Mouse (Mus musculus) MN1 (cell line): ENCODE data around the gene Gfm2.
A peak's percentile ranks its signal among the peaks of the same experiment; 100 is the strongest.
"Not testable (repeated sequence)": the region's sequence is repeated elsewhere in the genome, so short reads cannot be mapped to it uniquely, and the experiment has no call there.

Source experiments
- DNase-seq: peaks from one replicate; pipeline ENCODE4 v3.0.0-alpha.2; 2016; ENCODE audit warnings: low spot score

The Gfm2 gene

DNA sequence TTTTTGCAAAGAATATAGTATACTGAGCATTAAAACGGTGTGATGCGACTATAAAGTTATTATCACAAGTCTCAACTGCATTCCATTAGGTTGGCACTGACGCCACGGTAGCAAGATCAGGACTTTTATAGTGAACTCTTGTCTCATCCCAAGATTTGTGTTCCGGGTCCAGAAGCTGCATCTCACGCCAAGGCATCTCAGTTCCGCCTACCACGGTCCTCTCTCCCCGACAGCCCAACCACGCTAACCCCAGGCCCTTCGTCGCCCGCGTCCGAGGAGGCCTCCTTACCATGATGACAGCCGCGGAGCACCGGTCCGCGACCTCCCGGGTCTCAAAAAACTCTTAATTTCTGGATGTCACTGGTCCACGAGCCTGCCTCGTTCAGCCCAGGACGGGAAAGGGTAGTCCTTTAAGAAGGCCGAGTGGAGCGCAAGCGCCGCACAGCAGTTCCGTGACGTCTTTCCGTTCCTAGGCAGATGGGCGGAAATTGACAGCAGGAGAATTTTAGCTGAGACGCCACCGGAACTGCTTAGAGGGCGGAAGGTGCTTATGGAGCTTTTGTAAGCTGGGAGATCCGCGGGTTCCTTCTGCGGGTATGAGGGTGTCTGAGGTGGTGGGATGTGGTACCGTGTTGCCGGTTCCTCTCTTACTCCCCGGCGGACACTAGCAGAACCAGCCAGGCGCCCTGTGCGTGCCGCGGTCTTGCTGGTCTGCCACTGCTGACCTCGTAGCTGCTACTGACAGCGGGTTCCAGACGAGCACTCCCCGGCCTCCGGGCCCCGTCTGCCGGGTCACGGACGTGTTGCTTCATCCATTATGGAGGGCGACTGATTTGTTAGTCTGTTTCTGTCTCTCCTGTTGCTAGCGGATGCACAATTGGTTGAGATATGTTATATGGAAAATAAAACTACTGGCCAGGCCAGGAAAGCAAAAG lies at the start of gene Gfm2, which contains the start of gene Nsa2:
Gfm2 (plus strand) TSS at position 472 of the 935 bp plus-strand sequence.
Nsa2 (minus strand) TSS at position 472 of the 935 bp plus-strand sequence.
- DNase-seq: peak; percentile 96

- no peak for DNase-seq
Measured at GRCm38 (mm10) chr13:97088183-97088582, 49.6 kb upstream of the Gfm2 start.

DNA sequence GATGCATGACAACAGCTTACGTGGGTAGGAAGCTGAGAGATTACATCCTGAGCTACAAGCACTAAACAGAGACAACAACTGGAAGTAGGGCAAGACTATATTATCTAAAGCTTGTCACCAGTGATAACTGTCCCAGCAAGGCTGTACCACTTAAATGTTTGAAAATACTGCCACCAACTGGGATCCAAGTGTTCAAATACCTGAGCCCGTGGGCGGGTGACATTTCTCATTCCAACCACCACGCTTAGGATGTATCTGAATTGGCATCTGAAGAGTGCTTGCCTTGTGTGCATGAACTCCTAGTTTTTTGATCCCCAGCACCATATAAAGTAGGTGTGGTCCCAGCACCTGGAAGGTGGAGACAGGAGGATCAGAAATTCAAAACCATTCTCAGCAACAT lies 42.0 kb upstream of the Gfm2 start:
- no peak for DNase-seq

DNA sequence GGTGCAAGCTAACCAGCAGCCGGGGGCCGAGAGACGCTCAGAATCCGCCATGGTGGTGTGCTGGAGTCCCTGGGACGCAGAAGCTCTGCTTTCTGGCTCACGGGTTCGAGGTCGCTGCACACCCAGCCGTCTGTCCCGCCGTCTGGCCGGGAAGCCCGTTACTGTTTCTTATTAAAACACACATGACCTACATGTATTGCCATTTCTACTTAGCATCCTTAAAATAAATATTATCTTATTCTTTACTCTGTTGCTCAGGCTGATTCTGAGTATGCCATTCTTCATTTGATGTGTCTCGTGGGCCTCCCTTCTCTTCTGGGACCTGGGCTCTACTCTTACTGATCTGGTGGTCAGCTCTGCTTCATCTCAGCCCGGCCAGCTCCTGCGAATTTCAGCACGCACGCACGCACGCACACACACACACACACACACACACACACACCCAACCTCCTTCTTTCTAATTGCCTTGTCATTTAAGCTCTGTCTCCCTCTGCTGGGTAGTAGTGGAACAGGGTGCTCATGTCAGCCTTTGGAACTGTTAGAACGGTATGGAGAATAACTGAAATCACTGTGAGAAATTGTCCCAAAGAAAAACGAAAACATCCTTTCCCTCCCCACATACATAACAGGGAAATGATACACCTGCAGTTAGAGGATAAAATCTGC lies 38.4 kb upstream of the Gfm2 start, which contains the start of gene Gm6169:
Gm6169 (minus strand) TSS at position 51 of the 666 bp plus-strand sequence.
- peak; percentile 69 for DNase-seq

DNA sequence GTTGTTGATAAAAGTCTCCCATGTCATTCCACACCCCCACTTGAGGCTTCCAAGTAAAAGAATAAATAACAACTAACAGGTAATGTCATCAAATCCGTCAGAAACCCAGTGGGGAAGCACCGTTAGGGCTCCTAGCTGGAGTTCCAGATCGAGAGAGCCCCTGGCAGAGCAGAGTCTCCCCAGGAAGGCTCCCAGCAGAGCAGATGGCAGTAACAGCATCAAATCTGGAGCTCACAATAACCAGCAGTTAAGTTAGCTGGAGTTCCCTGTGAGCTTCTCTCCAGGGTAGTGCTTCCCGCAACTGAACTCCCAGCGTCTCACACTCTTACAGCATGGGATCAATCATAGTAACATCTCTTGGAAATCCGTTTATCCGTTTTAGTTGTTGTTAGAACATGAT lies 32.7 kb upstream of the Gfm2 start:
- DNase-seq: no peak

DNA sequence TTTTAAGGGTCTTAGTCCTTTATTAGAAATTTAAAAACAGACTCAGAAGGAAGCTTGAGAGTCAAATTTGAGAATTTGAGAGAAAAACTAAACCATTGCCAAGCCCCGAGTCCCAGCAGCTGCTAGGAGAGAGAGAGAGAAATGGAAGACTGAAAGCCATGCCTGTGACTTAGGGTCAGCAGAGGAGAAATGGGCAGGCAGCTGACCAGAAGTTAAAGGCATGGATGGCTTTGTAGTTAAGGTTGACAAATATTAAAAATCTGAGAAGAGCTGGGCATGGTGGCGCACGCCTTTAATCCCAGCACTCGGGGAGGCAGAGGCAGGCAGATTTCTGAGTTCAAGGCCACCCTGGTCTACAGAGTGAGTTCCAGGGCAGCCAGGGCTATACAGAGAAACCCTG lies 30.0 kb upstream of the Gfm2 start:
- DNase-seq: not testable (repeated sequence)

DNA sequence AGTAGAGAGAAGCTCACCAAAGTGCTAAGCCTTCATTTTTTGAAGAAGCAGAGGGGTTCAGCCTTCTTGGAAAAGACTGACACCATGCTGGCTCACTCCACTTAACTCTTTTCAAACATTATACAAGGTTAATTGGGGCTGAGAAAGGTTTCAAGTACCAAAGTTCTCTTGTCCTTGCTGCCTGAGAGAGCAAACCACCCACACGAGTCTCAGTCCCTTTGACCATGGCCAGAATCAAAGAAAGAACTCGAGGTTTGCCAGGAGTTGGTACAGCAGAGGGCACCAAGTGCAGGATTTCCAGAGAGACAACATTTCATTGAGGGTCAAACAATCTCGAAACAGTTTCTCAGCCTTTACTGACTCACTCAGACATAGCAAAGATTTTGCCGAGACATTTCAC lies 28.7 kb upstream of the Gfm2 start:
- no peak for DNase-seq

DNA sequence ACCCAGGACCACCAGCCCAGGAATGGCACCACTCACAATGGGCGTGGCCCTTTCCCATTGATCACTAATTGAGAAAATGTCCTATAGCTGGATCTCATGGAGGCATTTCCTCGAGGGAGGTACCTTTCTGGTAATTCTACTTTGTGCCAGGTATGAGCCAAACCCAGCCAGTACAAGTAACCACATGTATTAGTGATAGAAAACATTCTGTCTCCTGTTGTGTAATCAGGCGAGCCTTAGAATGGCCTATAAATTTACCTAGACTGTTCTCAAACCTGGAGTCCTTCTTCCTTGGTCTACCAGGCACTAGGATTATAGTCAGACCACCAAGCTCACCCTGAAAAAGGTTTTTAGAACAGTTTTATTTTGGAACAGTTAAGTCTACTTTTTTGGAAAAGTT lies 16.4 kb upstream of the Gfm2 start:
- no peak for DNase-seq

GRCm38 (mm10) chr13:97129654-97130053 lies 8.1 kb upstream of the Gfm2 start:
- not testable (repeated sequence) for DNase-seq

DNA sequence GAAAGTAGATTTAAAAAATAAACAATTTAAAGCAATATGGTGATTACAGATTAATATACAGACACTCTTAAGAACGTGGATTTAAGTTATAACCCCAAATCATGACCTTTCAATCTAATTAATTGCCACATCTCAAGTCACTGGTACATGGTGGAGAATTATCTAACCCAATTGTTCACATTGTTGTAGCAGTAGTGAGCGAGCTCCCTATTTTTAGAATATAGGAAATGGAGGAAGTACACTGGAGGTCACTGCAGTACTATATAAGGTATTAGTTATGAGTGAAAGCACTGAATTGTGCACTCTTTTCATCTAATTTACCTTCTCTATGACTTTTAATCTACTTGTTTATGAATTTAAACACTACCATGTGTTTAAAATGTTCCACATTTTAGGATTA lies 7.3 kb upstream of the Gfm2 start:
- DNase-seq: not testable (repeated sequence)

DNA sequence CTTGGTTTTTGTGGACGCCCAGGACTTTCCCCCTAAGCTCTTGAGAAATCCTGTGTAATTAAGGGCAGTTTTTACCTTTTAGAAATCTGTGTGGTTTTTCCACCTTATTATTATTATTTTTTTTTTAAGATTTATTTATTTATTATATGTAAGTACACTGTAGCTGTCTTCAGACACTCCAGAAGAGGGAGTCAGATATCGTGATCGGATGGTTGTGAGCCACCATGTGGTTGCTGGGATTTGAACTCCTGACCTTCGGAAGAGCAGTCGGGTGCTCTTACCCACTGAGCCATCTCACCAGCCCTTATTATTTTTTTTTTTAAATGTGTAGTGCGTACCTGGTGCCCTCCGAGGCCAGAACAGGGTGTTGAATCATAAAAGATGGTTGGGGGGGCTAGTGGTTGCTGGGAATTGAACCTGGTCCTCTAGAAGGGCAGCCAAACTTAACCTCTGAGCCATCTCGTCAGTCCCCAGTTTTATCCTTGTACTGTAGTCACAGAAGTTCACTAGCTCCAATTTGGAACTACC lies 731 bp downstream of the Gfm2 start:
- not testable (repeated sequence) for DNase-seq

DNA sequence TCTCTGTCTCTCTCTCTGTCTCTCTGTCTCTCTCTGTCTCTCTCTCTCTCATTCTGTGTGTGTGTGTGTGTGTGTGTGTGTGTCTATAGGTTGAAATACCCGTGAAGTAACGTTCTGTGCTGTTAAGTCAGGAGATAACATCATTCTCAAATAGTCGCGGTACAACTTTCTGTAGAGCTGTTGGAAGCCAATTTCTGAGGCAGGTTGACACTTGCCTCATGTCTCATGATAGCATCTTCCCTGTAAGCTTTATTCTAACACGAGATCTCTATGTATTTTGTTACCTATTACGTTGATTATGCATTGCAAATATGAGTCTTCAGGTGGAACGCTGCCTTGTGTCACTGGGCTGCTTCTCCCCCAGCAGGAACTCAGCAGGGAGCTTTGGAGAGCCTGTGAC lies 4.6 kb downstream of the Gfm2 start:
- DNase-seq: no peak

DNA sequence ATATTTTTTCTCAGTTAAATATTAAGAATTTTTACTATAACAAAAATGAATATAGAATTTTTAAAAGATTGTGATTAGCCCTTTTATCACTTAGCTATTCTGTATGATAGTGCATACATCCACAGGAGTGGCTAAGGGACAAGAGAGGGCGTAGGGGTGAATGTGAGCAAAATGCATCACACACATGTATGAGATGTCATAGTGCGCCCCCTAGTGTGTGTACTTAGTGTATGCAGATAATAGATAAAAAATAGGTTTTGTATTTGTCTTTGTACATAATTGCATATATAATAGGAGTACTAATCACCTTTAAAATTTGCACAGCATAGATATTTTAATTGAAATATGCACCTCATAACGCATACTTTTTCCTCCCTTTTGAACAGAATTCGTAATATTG lies 8.1 kb downstream of the Gfm2 start:
- peak; percentile 66 for DNase-seq

GRCm38 (mm10) chr13:97175520-97176264 lies 38.0 kb downstream of the Gfm2 start:
- DNase-seq: no peak

GRCm38 (mm10) chr13:97176731-97177130 lies 39.0 kb downstream of the Gfm2 start:
- no peak for DNase-seq

DNA sequence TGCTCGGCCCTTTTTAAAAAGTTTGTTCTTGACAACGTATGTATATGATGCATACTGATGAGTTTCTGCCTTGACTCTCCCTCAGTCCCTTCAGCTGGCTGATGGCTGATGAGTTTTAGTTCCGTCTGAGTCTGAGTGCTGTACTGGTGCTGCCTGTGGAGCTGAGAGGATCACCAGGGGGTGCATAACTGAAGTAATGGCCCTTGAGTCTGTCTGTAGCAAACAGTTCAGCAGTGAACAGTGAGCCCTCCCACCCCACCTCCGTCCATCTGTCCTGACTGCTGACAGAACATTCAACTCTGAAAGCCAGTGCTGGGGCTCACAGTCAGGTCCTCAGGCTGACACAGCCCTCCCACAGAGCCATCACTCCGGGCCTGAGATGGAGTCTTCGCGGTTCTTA lies 41.2 kb downstream of the Gfm2 start:
- DNase-seq: no peak

- no peak for DNase-seq
Measured at GRCm38 (mm10) chr13:97180113-97180828, 42.5 kb downstream of the Gfm2 start.

DNA sequence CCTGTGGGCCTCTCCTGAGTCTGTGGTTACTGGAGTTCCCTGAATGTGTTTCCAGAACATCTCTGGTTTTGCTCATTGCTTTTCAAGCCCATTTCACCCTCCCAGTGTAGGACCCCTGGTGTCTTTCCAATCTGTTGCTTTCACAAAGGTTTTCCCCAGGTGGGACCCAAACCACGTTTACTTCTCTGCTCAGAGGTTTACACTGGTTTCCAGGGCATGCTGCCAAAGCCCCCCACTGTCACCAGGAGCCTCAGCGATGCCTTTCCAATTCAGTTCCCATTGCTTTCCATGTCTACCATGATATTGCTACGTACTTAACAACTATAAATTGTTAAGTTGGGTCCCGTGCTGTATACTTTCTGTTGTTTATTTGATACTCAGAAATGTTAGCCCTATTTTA lies 45.1 kb downstream of the Gfm2 start:
- no peak for DNase-seq

GRCm38 (mm10) chr13:97184168-97184567 lies 46.4 kb downstream of the Gfm2 start:
- no peak for DNase-seq

GRCm38 (mm10) chr13:97184656-97185055 lies 46.9 kb downstream of the Gfm2 start:
- no peak for DNase-seq

DNA sequence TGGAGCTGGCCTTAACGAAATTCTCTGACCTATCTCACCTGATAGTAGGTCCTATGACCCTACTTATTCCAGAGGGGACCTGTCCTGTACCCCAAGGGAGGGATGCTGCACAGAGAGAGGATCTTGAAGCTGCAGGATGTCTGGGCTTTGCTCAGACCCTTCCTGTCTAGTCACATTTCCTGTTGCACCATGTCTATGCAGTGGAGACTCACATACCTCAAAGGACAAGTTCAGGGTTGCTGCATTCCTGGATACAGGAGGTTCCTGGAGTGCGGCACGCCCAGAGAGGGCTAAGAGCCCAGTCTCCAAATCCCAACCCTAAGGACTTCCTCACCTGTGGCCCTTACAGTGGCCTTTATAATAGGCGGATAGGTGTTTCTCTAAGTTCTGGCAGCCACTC lies 48.6 kb downstream of the Gfm2 start:
- DNase-seq: no peak
